Mouse (Mus musculus) left cerebral cortex, postnatal 14 days (tissue): ENCODE results near the gene Olfr583. TPM values are rescaled to one million over a fixed set of nuclear protein-coding genes. Genes with fewer than 3 reads are reported as not detected.

Experiments used
- DNase-seq, 2 experiments: peaks; one replicate each; pipeline ENCODE4 v3.0.0; 2021 to 2022; ENCODE audit warnings: low spot score in 2 of 2, mixed read lengths in 1 of 2
- intact Hi-C: fragments of 180-260 bp; cut with DNase I; formaldehyde crosslinking; loops from one replicate; pipeline ENCODE4 v1.15.1; 2025
- long read RNA-seq, 2 experiments: library from polyadenylated mRNA; stranded (forward); transcript quantifications; one replicate each; pipeline ENCODE4 v2.0.0; 2021
- total RNA-seq, 2 experiments: library from RNA; stranded (reverse); gene quantifications; 2 replicates each; pipeline ENCODE4 v1.2.3; 2021

The Olfr583 gene
- not detected for total RNA-seq
- long read RNA-seq, experiment 1 = 0 reads
- long read RNA-seq, experiment 2 = 0 reads

DNA sequence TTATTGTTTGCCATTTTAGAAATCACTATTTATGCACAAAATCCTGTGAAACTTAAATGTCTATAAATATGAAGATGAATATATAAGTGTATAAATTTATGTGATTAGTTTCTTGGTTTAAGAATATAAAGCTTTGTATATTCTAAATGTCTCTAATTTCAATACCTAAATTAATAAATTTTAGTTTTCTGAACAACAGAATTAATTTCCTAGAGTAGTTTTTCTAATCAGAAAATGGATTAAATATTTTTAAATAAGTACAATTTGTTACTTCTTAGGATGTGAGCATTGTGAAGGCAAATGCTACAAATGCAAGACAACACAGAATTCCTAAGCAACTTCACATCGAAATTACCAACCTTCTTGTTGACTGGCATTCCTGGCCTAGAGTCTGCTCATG lies at the start of gene Olfr583:
Gene Olfr583 (plus strand): TSS at position 301 of the 400 bp plus-strand sequence.
- intact Hi-C loops = no loop called here

DNA sequence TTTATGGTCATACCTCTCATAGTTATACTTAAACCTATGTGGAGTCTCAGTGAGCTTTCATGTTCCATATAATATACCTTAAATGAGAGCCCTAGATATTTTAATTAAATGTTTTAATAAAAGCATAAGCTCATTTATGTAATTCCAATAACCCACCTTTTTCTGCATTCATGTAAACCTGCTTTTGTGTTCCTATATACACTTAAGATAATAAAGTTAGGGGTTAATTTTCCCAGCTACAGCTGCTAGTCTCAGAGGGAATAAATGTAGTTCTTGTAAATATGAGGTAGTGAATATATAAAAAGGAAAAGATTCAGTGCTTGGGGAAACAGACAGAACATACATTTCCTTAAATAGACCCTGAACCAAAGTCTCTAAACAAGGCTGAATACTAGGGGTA lies 13.4 kb upstream of the Olfr583 start, which contains the start of gene Olfr582:
Gene Olfr582 (plus strand): TSS at position 301 of the 400 bp plus-strand sequence.
- no peak for DNase-seq
- intact Hi-C loops = no loop called here

More for the DNA sequence above, at the start of gene Olfr583:
- DNase-seq = no peak

- intact Hi-C loops = no loop called here
- no peak for DNase-seq
Measured at GRCm38 (mm10) chr7:103081585-103081984, 30.5 kb downstream of the Olfr583 start, which contains the start of gene Olfr584. Olfr584 (plus strand) TSS chr7:103081885.

GRCm38 (mm10) chr7:103097420-103097819 lies 46.3 kb downstream of the Olfr583 start, which contains the start of gene Olfr585:
Olfr585 (plus strand) TSS chr7:103097720.
- no peak for DNase-seq
- intact Hi-C loops = no loop called here

Other genes starting within 250 kb of the Olfr583 start
- gene Olfr564, start 247.8 kb upstream of the Olfr583 start, total RNA-seq = under 1 TPM in 1 of 2 experiments, not detected in 1; 0.36 TPM
- gene Olfr566, start 192.5 kb upstream of the Olfr583 start, total RNA-seq = not detected
- gene Olfr568, start 174.2 kb upstream of the Olfr583 start, total RNA-seq = not detected
- not detected for gene Olfr569, start 160.4 kb upstream of the Olfr583 start, total RNA-seq
- not detected for gene Olfr570, start 156.7 kb upstream of the Olfr583 start, total RNA-seq
- not detected for gene Olfr571, start 133.8 kb upstream of the Olfr583 start, total RNA-seq
- not detected for gene Olfr572, start 126.9 kb upstream of the Olfr583 start, total RNA-seq
- not detected for gene Olfr573-ps1, start 108.7 kb upstream of the Olfr583 start, total RNA-seq
- not detected for gene Olfr574, start 102.8 kb upstream of the Olfr583 start, total RNA-seq
- not detected for gene Olfr575, start 92.5 kb upstream of the Olfr583 start, total RNA-seq
- not detected for gene Olfr576, start 88.6 kb upstream of the Olfr583 start, total RNA-seq
- gene Olfr577, start 75.4 kb upstream of the Olfr583 start, total RNA-seq = not detected
- gene Olfr578, start 62.0 kb upstream of the Olfr583 start, total RNA-seq = not detected
- gene Olfr582, start 13.3 kb upstream of the Olfr583 start, total RNA-seq = not detected
- not detected for gene Olfr584, start 30.6 kb downstream of the Olfr583 start, total RNA-seq
- gene Olfr585, start 46.4 kb downstream of the Olfr583 start, total RNA-seq = not detected
- gene Olfr586, start 74.3 kb downstream of the Olfr583 start, total RNA-seq = not detected
- not detected for gene Olfr588-ps1, start 89.6 kb downstream of the Olfr583 start, total RNA-seq
- not detected for gene Olfr589, start 105.1 kb downstream of the Olfr583 start, total RNA-seq
- not detected for gene Olfr591, start 127.0 kb downstream of the Olfr583 start, total RNA-seq
- gene Olfr592, start 133.5 kb downstream of the Olfr583 start, total RNA-seq = not detected
- not detected for gene Olfr593, start 160.6 kb downstream of the Olfr583 start, total RNA-seq
- not detected for gene Olfr594, start 165.7 kb downstream of the Olfr583 start, total RNA-seq
- gene Usp17ld, start 201.2 kb downstream of the Olfr583 start, total RNA-seq = not detected